Mouse (Mus musculus) kidney, adult 2 months (tissue): ENCODE results near the gene Bcr.

Experiments
- CTCF ChIP-seq: fragments of 200-500 bp; conservative IDR thresholded peaks from 2 replicates; pipeline ENCODE4 v1.5.1; 2011; ENCODE audit warnings: low read depth, mild to moderate bottlenecking, control low read depth, low read length, moderate library complexity, mixed read lengths; ENCODE audit not compliant: insufficient read depth, insufficient read length
- POLR2A ChIP-seq: fragments of 200-500 bp; IDR thresholded peaks from one replicate; pipeline ENCODE4 v1.6.1; 2011; ENCODE audit warnings: low read depth, low read length, control low read depth

- TF ChIP-seq CTCF, result no peak
- TF ChIP-seq POLR2A, result no peak
Observed at GRCm38 (mm10) chr10:75031345-75032114, 28.9 kb upstream of the Bcr start.
